Mouse (Mus musculus) naive thymus-derived CD4-positive, alpha-beta T cell, adult 5 months (primary cell): ENCODE measurements around the gene C2cd5. TPM values are rescaled to one million over a fixed set of nuclear protein-coding genes. Genes with fewer than 3 reads are reported as not detected.

Experiments used
- polyA plus RNA-seq: library from polyadenylated mRNA; unstranded; fragments of 100-300 nt; shearing (Covaris generic); gene quantifications from one replicate; pipeline ENCODE4 v1.2.1, GENCODE M21; 2017

C2cd5 gene
- 55.9 TPM for polyA plus RNA-seq

GRCm38 (mm10) chr6:143099681-143100382 lies at the start of gene C2cd5:
C2cd5 (minus strand) TSS chr6:143100141.

DNA sequence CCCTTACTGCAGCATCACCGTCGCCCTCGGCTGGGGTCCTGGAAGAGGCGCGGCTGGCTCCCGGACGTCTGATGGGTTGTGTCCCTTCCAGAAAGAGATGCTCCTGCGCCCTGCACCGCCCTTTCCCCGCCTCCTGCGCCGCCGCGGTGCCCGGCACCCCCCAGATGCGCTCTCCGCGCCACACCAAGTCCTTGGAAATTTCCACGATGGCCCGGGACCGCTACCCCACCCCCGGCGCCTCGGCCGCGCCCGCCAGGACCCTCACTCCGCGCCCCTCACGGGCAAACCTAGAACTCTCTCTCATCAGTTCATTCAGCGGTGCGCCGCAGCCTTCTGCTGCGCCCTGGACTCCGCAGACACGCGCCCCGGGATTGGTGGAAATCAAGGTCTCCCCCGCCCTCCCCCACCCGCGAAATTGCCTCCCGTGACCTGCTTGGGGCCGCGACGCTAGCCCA lies 135.8 kb downstream of the C2cd5 start, which contains the start of gene St8sia1:
Gene St8sia1 (minus strand): TSS at position 377 of the 455 bp plus-strand sequence.

Other genes with a start within 250 kb of the C2cd5 start
- 72.3 TPM for gene St8sia1, start 135.7 kb downstream of the C2cd5 start, polyA plus RNA-seq
- 82.9 TPM for gene Etnk1, start 67.1 kb upstream of the C2cd5 start, polyA plus RNA-seq